Mouse (Mus musculus): Measurements from ENCODE around the gene C1qbp.

DNA sequence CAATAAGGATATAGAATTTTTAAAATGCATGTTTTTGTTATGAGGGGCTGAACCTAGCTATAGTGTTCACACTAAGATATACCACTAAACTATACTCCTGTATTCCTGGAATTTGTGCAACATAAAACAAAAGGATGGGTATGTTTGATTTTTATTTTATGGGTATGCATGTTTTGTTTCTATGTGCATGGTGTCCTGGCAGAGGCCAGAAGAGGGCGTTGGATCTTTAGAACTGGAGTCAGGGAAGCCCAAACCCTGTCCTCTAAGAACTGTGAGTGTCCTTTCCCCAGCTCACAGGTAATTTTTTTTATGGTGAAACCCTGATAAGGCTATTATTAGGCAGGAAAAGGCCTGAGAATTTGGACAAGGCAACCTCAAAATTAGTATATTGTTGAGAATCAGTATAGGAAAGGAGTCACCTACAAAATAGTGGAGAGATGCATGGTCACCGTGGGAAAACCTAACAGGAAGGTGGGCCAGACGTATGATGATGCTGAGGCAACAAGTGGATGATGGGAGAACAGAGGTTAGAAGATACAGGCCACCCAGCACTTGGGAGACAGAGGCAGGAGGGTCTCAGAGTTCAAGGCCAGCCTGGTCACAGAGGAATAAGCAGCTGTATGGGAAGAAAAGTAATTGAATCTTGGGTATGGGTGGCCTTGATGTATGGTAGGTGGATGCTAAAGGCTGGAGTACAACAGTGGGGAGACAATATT, 46.7 kb upstream of the C1qbp start:
- TF ChIP-seq CTCF (IDR thresholded peaks at IDR 0.05; ENCODE audit: extremely low read depth, insufficient read length, insufficient replicate concordance, low read depth, low read length), result no peak
- TF ChIP-seq POLR2A (IDR thresholded peaks at IDR 0.05; ENCODE audit: low read depth, low read length), result no peak

All from small intestine, adult 2 months (tissue).